Mouse (Mus musculus) B cell, adult 2 months (primary cell): Measurements from ENCODE around the gene Myh10.

Experiments used
- DNase-seq, 2 experiments: peaks; one replicate each; pipeline ENCODE4 v3.0.0; 2022

Gene Myh10

GRCm38 (mm10) chr11:68691321-68692009 lies at the start of gene Myh10:
Gene Myh10 (plus strand): TSS chr11:68691559.
- DNase-seq, result peak; percentile 86 to 87

- no peak for DNase-seq
Observed at GRCm38 (mm10) chr11:68644781-68645180, 46.6 kb upstream of the Myh10 start.

- DNase-seq, result no peak
Observed at GRCm38 (mm10) chr11:68647808-68648207, 43.6 kb upstream of the Myh10 start.

- no peak for DNase-seq
Observed at GRCm38 (mm10) chr11:68648385-68649148, 42.8 kb upstream of the Myh10 start.

- DNase-seq, result no peak
Observed at GRCm38 (mm10) chr11:68651518-68651917, 39.8 kb upstream of the Myh10 start.

GRCm38 (mm10) chr11:68655524-68655923 lies 35.8 kb upstream of the Myh10 start:
- DNase-seq, result no peak

- no peak for DNase-seq
Observed at GRCm38 (mm10) chr11:68656887-68657685, 34.3 kb upstream of the Myh10 start.

- DNase-seq, result no peak
Observed at GRCm38 (mm10) chr11:68657811-68658210, 33.5 kb upstream of the Myh10 start.

GRCm38 (mm10) chr11:68665331-68665730 lies 26.0 kb upstream of the Myh10 start:
- DNase-seq, result no peak

GRCm38 (mm10) chr11:68666210-68666609 lies 25.1 kb upstream of the Myh10 start:
- no peak for DNase-seq

- DNase-seq, result no peak
Observed at GRCm38 (mm10) chr11:68672270-68672970, 18.9 kb upstream of the Myh10 start.

- DNase-seq, result no peak
Observed at GRCm38 (mm10) chr11:68674071-68674470, 17.3 kb upstream of the Myh10 start.

GRCm38 (mm10) chr11:68674643-68675042 lies 16.7 kb upstream of the Myh10 start:
- no peak for DNase-seq

GRCm38 (mm10) chr11:68675274-68675673 lies 16.1 kb upstream of the Myh10 start:
- DNase-seq, result no peak

GRCm38 (mm10) chr11:68681254-68681839 lies 10.0 kb upstream of the Myh10 start:
- DNase-seq, result no peak

- DNase-seq, result no peak
Observed at GRCm38 (mm10) chr11:68682136-68682806, 9.1 kb upstream of the Myh10 start.

- DNase-seq, result no peak
Observed at GRCm38 (mm10) chr11:68686001-68686400, 5.4 kb upstream of the Myh10 start.

GRCm38 (mm10) chr11:68689304-68689703 lies 2.1 kb upstream of the Myh10 start:
- DNase-seq, result no peak

- DNase-seq, result peak; percentile 16 to 19
Observed at GRCm38 (mm10) chr11:68690465-68690864, 894 bp upstream of the Myh10 start.

GRCm38 (mm10) chr11:68692010-68692692 lies 792 bp downstream of the Myh10 start:
- DNase-seq, result peak in 1 of 2 experiments; percentile 7
